Mouse (Mus musculus) cortical plate, adult 2 months (tissue): ENCODE measurements around the gene Togaram2. TPM values are rescaled to one million over a fixed set of nuclear protein-coding genes. Genes with fewer than 3 reads are reported as not detected.

Source experiments
- H3K27ac ChIP-seq: fragments of 200-500 bp; 2 replicates; pipeline ENCODE4 v1.5.1; 2012; ENCODE audit warnings: low read length, control low read depth, inconsistent platforms; ENCODE audit not compliant: insufficient read depth
- H3K4me1 ChIP-seq: fragments of 200-500 bp; 2 replicates; pipeline ENCODE4 v1.6.1; 2011; ENCODE audit warnings: low read length; ENCODE audit not compliant: control insufficient read depth, insufficient read depth
- H3K4me3 ChIP-seq: fragments of 200-500 bp; 2 replicates; pipeline ENCODE4 v1.5.1; 2011; ENCODE audit warnings: mild to moderate bottlenecking, low read length, control low read depth; ENCODE audit not compliant: insufficient read depth
- CTCF ChIP-seq: fragments of 200-500 bp; IDR thresholded peaks from 2 replicates; pipeline ENCODE4 v1.5.1; 2011; ENCODE audit warnings: mild to moderate bottlenecking, control low read depth, low read length; ENCODE audit not compliant: insufficient read depth; ENCODE audit errors: extremely low read depth
- POLR2A ChIP-seq: fragments of 200-500 bp; IDR thresholded peaks from 2 replicates; pipeline ENCODE4 v1.6.1; 2011; ENCODE audit warnings: mild to moderate bottlenecking, low read length, control low read depth; ENCODE audit not compliant: insufficient read depth; ENCODE audit errors: extremely low read depth
- polyA plus RNA-seq: library from polyadenylated mRNA; depleted of rRNA; stranded (reverse); fragments of >200 nt; gene quantifications from 2 replicates; pipeline ENCODE4 v1.2.3, GENCODE M21; 2012

Togaram2 gene
- polyA plus RNA-seq, 1 experiment = 1.7 TPM

DNA sequence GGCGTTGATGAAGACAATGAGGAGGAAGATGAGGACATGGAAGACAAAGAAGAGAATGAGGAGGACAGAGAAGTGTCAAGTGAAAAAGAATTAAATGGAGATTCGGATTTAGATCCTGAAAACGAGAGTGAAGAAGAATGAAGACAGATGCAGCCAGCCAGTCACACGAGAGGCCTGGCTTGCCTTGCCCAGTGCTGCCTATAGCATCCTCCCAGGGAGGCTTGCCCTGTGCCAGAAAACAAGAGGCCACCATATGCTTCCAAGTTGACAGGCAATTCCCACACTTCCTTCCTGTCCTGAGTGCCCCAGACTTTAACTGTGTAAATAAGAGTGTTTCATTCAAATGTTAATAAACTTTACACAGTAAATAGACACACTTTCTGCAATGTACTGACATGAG is 15.5 kb upstream of the Togaram2 start:
- no peaks in the 10 kb centered on the region for H3K4me1 ChIP-seq
- H3K4me3 ChIP-seq = no peak overlapping the region
- TF ChIP-seq POLR2A = no peak
- TF ChIP-seq CTCF = no peak
- no peak overlapping the region for H3K27ac ChIP-seq

DNA sequence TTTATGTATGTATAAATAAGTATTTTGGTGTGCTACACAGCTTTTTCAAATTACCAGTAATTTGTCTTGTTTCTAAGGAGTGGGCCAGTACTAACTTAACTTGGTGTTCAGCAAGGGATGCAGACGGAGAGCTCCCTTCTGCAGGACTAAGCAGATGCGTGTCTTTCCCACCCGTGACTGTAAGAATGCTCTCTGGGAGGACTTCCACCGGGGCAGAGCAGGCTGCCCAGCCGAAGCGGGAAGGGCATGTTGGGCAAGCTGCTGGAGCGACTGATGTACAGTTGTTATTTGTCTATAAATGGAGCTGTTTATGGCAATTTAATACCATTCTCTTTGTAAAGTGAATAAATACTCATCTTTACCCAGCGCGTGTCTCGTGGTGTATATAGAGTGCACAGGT is 14.4 kb upstream of the Togaram2 start:
- no peak for TF ChIP-seq POLR2A
- no peak for TF ChIP-seq CTCF
- H3K4me3 ChIP-seq = no peak overlapping the region
- H3K27ac ChIP-seq = no peak overlapping the region
- no peaks in the 10 kb centered on the region for H3K4me1 ChIP-seq

DNA sequence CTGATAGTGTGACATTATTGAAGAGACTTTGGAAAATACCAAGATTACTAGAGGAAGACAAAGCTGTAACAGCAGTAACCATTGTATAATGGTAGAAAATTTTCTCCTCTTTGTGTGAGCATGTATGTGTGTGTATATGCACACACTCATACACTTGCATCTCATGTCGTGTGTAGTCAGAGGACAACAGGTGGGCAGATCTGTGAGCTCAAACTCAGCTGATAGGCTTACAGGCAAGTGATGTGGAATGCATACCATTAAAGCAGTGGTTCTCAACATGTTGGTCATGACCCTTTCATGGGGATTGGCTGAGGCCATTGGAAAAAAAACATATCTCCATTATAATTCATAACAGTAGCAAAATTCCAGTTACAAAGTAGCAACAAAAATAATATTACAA is 12.7 kb upstream of the Togaram2 start:
- no peak for TF ChIP-seq POLR2A
- TF ChIP-seq CTCF = no peak
- H3K4me1 ChIP-seq = no peaks in the 10 kb centered on the region
- no peak overlapping the region for H3K27ac ChIP-seq
- no peak overlapping the region for H3K4me3 ChIP-seq

DNA sequence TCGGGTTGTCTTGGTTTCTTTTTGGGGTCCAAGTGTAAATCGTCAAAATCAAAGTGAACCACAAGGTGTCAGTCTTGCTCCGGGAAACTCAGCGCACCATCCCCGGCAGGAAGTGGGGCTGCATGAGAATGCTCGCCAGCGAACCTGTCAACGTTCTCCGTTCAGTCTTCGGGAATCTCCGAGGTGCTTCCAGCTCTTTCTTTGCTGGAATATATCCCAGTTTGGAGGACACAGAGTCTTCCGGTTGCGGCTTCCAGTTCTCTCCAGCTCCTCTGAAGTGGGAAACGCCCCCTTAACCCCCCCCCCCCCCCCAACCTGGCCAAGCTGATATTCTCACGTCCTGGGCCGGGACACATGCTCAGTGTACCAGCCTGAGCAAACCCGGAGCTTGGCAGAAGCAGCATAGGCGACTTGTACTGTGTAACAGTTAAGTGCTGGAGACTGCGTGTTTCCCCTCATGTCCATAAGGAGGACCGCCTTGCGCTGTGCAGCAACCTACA is 10.3 kb upstream of the Togaram2 start:
- Histone ChIP-seq H3K4me3 (no peak overlapping the region), H3K27ac (no peak overlapping the region), H3K4me1 (no peaks in the 10 kb centered on the region)
- TF ChIP-seq CTCF (peak; percentile 84), POLR2A (no peak)

DNA sequence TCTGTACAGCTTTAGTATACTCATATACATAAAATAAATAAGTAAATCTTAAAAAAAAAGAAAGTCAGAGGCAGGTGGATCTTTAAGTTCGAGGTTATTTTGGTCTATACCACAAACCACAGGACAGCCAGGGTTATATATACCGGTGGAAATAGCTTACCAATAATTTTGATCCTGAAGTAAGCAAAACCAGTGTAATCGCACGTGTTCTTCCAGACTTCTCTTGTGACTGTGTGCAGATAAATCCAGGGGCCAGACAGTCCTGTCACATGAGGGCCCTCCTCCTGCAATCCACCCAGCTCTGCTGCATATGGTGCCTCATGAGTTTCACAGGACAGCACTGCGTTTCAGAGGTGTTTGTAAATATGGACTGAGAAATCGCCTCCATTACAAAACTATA is 9.6 kb upstream of the Togaram2 start:
- Histone ChIP-seq H3K4me1 (no peaks in the 10 kb centered on the region), H3K27ac (no peak overlapping the region), H3K4me3 (no peak overlapping the region)
- TF ChIP-seq POLR2A = no peak
- TF ChIP-seq CTCF = no peak

DNA sequence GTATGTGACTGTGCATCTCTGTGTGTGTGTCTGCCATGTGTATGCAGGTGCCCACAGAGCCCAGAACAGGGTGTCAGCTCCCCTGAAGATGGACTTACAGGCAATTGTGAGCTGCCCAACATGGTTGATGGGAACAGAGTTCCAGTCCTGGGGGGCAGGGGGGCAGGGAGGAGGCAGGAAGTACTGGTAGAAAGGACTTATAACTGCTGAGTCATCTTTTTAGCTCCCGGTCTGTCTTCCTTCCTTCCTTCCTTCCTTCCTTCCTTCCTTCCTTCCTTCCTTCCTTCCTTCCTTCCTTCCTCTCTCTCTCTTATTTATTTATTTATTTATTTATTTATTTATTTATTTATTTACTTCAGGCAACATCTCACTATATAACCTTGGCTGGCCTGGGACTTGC is 8.9 kb upstream of the Togaram2 start:
- Histone ChIP-seq H3K4me1 (no peaks in the 10 kb centered on the region), H3K4me3 (no peak overlapping the region), H3K27ac (no peak overlapping the region)
- TF ChIP-seq CTCF (no peak), POLR2A (no peak)

DNA sequence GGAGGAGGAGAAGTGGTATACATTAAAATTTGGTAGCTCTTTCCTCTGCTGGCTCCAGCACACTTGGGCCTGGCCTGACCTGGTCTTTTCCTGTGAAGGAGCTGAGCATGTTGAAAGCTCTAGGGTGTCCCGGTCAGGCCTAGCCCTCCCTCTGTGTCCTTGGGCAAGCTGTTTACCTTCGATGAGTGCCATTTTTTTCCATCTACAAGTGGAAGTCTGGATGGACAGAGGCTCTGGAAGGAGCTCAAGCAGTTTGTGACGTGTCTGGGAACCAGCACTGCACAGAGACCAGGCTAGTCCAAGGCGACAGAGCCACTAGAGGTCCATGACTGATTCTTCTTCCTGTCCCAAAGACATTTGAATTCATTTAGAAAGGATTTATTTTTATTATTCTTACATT is 7.9 kb upstream of the Togaram2 start:
- H3K27ac ChIP-seq = no peak overlapping the region
- TF ChIP-seq POLR2A = no peak
- TF ChIP-seq CTCF = no peak
- H3K4me1 ChIP-seq = no peaks in the 10 kb centered on the region
- no peak overlapping the region for H3K4me3 ChIP-seq

DNA sequence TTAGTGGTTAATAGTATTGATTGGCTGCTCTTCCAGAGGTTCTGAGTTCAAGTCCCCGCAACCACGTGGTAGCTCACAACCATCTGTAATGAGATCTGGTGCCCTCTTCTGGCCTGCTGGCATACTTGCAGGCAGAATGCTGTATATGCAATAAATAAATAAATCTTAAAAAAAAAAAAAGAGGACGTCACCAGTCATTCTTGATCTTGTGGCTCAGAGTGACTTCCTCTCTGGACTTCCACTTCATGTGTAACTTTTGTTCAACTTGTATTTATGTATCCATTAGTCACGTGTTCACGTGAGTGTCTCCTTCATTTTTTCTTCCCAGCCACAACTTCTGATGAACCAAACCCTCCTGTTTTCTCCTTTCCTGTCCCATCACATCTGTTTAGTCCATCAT is 3.5 kb upstream of the Togaram2 start:
- H3K27ac ChIP-seq = no peak overlapping the region
- no peaks in the 10 kb centered on the region for H3K4me1 ChIP-seq
- TF ChIP-seq POLR2A = no peak
- TF ChIP-seq CTCF = no peak
- H3K4me3 ChIP-seq = no peak overlapping the region

DNA sequence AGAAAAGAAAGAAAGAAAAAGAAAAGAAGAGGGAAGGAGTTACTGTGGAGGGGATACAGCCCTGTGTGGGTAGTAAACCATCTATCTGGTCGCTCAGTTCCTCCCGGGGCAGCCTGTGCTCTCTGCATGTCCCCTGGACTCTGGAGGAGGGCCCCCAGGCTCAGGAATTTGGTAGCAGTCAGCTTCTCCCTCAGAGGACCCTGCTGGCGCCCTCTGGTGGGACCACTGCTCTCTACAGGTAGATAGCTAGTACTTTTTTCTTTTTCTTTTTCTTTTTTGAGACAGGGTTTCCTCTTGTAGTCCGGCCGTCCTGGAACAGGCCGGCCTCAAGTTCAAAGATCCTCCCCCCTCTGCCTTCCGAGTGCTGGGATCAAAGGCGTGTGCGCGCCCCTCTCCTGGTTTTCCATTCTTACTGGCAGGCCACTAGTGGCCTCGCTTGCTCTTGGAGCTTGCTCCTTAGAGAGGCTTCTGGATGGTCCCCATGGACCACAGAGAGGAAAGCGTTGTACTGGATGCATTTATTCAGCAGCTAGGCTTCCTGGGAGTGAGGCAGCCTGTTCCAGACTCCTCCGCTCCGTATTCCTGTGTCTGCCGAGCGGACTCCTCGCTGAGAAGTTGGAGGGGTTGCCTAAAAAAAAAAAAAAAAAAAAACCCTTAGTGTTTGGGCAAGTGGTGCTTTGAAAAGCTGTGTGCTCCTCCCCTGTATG is 1.1 kb upstream of the Togaram2 start:
- no peak overlapping the region for H3K27ac ChIP-seq
- TF ChIP-seq POLR2A = no peak
- 0 out of 2 replicates have a peak, but pooled peaks have one; percentile 13 for TF ChIP-seq CTCF
- H3K4me3 ChIP-seq = no peak overlapping the region
- no peaks in the 10 kb centered on the region for H3K4me1 ChIP-seq

DNA sequence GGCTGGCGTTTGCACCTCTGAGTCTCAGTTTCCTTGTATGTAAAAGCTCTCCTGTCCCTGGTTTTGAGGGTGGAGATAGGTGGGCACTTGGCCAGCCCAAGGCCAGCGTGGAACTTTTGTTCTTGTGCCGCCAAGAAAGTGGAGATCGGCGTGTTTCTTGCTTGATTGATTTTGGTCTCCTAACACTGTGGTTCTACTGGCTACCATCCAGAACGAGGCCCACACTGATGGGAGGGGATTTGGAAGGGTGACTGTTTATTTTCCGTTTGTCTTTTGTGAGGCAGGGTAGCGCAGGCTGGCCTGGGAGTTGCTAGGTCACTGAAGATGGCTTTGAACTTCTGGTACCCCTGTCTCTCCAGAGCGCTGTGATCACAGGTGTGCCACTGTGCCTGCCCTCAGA is 875 bp downstream of the Togaram2 start:
- no peak for TF ChIP-seq POLR2A
- TF ChIP-seq CTCF = no peak
- Histone ChIP-seq H3K4me1 (no peaks in the 10 kb centered on the region), H3K4me3 (no peak overlapping the region), H3K27ac (no peak overlapping the region)
